Mouse (Mus musculus): Measurements from ENCODE around the gene Eif5a. TPM values are rescaled to one million over a fixed set of nuclear protein-coding genes. Genes with fewer than 3 reads are reported as not detected.

The Eif5a gene
- polyA plus RNA-seq, 1 experiment = 326 TPM

- no peak overlapping the region for H3K27ac ChIP-seq (ENCODE audit: insufficient read depth, low read depth, low read length)
- no peak for TF ChIP-seq CTCF (IDR thresholded peaks at IDR 0.05; ENCODE audit: low read depth, low read length)
Observed at GRCm38 (mm10) chr11:69867335-69867734, 54.4 kb downstream of the Eif5a start.

More at GRCm38 (mm10) chr11:69867335-69867734, 54.4 kb downstream of the Eif5a start:
- Histone ChIP-seq H3K4me3 (ENCODE audit: insufficient read depth, low read length) (no peak overlapping the region), H3K4me1 (ENCODE audit: control insufficient read depth, insufficient read depth, low read length) (no peaks in the 10 kb centered on the region)

Other genes starting within 250 kb of the Eif5a start
- 303 and 319 TPM in 2 replicates for gene Eif4a1, start 249.5 kb downstream of the Eif5a start, polyA plus RNA-seq (2012; ENCODE audit: insufficient read depth, insufficient read length, missing spikeins)
- 120 and 131 TPM in 2 replicates for gene Senp3, start 239.9 kb downstream of the Eif5a start, polyA plus RNA-seq (2012; ENCODE audit: insufficient read depth, insufficient read length, missing spikeins)
- 20.8 and 23.9 TPM in 2 replicates for gene Tnfsf13, start 236.2 kb downstream of the Eif5a start, polyA plus RNA-seq (2012; ENCODE audit: insufficient read depth, insufficient read length, missing spikeins)
- 97.6 and 101 TPM in 2 replicates for gene Tnfsf12, start 226.1 kb downstream of the Eif5a start, polyA plus RNA-seq (2012; ENCODE audit: insufficient read depth, insufficient read length, missing spikeins)
- 43.9 and 59.4 TPM in 2 replicates for gene Tnfsfm13, start 225.9 kb downstream of the Eif5a start, polyA plus RNA-seq (2012; ENCODE audit: insufficient read depth, insufficient read length, missing spikeins)
- gene Polr2a, start 163.3 kb downstream of the Eif5a start, polyA plus RNA-seq (2012; ENCODE audit: insufficient read depth, insufficient read length, missing spikeins) = 46.5 and 69.7 TPM in 2 replicates
- not detected in 2 replicates for gene Slc35g3, start 160.0 kb downstream of the Eif5a start, polyA plus RNA-seq (2012; ENCODE audit: insufficient read depth, insufficient read length, missing spikeins)
- gene Zbtb4, start 156.0 kb downstream of the Eif5a start, polyA plus RNA-seq (2012; ENCODE audit: insufficient read depth, insufficient read length, missing spikeins) = 28.8 and 38.2 TPM in 2 replicates
- 1.0 and 1.8 TPM in 2 replicates for gene Chrnb1, start 126.0 kb downstream of the Eif5a start, polyA plus RNA-seq (2012; ENCODE audit: insufficient read depth, insufficient read length, missing spikeins)
- gene Fgf11, start 120.1 kb downstream of the Eif5a start, polyA plus RNA-seq (2012; ENCODE audit: insufficient read depth, insufficient read length, missing spikeins) = 27.9 and 29.7 TPM in 2 replicates
- not detected in 2 replicates for gene Tmem102, start 116.3 kb downstream of the Eif5a start, polyA plus RNA-seq (2012; ENCODE audit: insufficient read depth, insufficient read length, missing spikeins)
- not detected in 2 replicates for gene Gm39566, start 106.7 kb downstream of the Eif5a start, polyA plus RNA-seq (2012; ENCODE audit: insufficient read depth, insufficient read length, missing spikeins)
- gene Spem2, start 103.5 kb downstream of the Eif5a start, polyA plus RNA-seq (2012; ENCODE audit: insufficient read depth, insufficient read length, missing spikeins) = not detected in 2 replicates
- gene Spem1, start 99.8 kb downstream of the Eif5a start, polyA plus RNA-seq (2012; ENCODE audit: insufficient read depth, insufficient read length, missing spikeins) = not detected in 2 replicates
- 9.9 and 10.9 TPM in 2 replicates for gene Nlgn2, start 84.2 kb downstream of the Eif5a start, polyA plus RNA-seq (2012; ENCODE audit: insufficient read depth, insufficient read length, missing spikeins)
- gene Tmem256, start 83.4 kb downstream of the Eif5a start, polyA plus RNA-seq (2012; ENCODE audit: insufficient read depth, insufficient read length, missing spikeins) = 253 and 279 TPM in 2 replicates
- 58.6 and 68.1 TPM in 2 replicates for gene Plscr3, start 75.6 kb downstream of the Eif5a start, polyA plus RNA-seq (2012; ENCODE audit: insufficient read depth, insufficient read length, missing spikeins)
- not detected in 2 replicates for gene Tnk1, start 63.2 kb downstream of the Eif5a start, polyA plus RNA-seq (2012; ENCODE audit: insufficient read depth, insufficient read length, missing spikeins)
- gene Tmem95, start 43.9 kb downstream of the Eif5a start, polyA plus RNA-seq (2012; ENCODE audit: insufficient read depth, insufficient read length, missing spikeins) = not detected in 2 replicates
- gene Kctd11, start 40.6 kb downstream of the Eif5a start, polyA plus RNA-seq (2012; ENCODE audit: insufficient read depth, insufficient read length, missing spikeins) = 6.3 and 7.1 TPM in 2 replicates
- 0.66 TPM in 1 of 2 replicates, not detected in the other for gene Acap1, start 26.4 kb downstream of the Eif5a start, polyA plus RNA-seq (2012; ENCODE audit: insufficient read depth, insufficient read length, missing spikeins)
- 1.4 TPM in 1 of 2 replicates, not detected in the other for gene 2810408A11Rik, start 21.0 kb downstream of the Eif5a start, polyA plus RNA-seq (2012; ENCODE audit: insufficient read depth, insufficient read length, missing spikeins)
- 15.8 and 16.9 TPM in 2 replicates for gene Neurl4, start 20.9 kb downstream of the Eif5a start, polyA plus RNA-seq (2012; ENCODE audit: insufficient read depth, insufficient read length, missing spikeins)
- 92.8 and 103 TPM in 2 replicates for gene Gps2, start 8.1 kb downstream of the Eif5a start, polyA plus RNA-seq (2012; ENCODE audit: insufficient read depth, insufficient read length, missing spikeins)
- not detected in 2 replicates for gene Ybx2, start 13.8 kb upstream of the Eif5a start, polyA plus RNA-seq (2012; ENCODE audit: insufficient read depth, insufficient read length, missing spikeins)
- not detected in 2 replicates for gene Slc2a4, start 26.2 kb upstream of the Eif5a start, polyA plus RNA-seq (2012; ENCODE audit: insufficient read depth, insufficient read length, missing spikeins)
- gene Cldn7, start 42.8 kb upstream of the Eif5a start, polyA plus RNA-seq (2012; ENCODE audit: insufficient read depth, insufficient read length, missing spikeins) = not detected in 2 replicates
- gene Ctdnep1, start 59.2 kb upstream of the Eif5a start, polyA plus RNA-seq (2012; ENCODE audit: insufficient read depth, insufficient read length, missing spikeins) = 176 and 194 TPM in 2 replicates
- 41.4 and 49.8 TPM in 2 replicates for gene Elp5, start 60.6 kb upstream of the Eif5a start, polyA plus RNA-seq (2012; ENCODE audit: insufficient read depth, insufficient read length, missing spikeins)
- 1,001 and 1,002 TPM in 2 replicates for gene Gabarap, start 69.2 kb upstream of the Eif5a start, polyA plus RNA-seq (2012; ENCODE audit: insufficient read depth, insufficient read length, missing spikeins)
- 77.6 and 78.1 TPM in 2 replicates for gene Phf23, start 73.8 kb upstream of the Eif5a start, polyA plus RNA-seq (2012; ENCODE audit: insufficient read depth, insufficient read length, missing spikeins)
- gene Dvl2, start 78.6 kb upstream of the Eif5a start, polyA plus RNA-seq (2012; ENCODE audit: insufficient read depth, insufficient read length, missing spikeins) = 20.4 and 25.8 TPM in 2 replicates
- gene Acadvl, start 93.5 kb upstream of the Eif5a start, polyA plus RNA-seq (2012; ENCODE audit: insufficient read depth, insufficient read length, missing spikeins) = 46.4 and 51.3 TPM in 2 replicates
- gene Dlg4, start 95.0 kb upstream of the Eif5a start, polyA plus RNA-seq (2012; ENCODE audit: insufficient read depth, insufficient read length, missing spikeins) = 31.1 and 34.0 TPM in 2 replicates
- not detected in 2 replicates for gene Asgr1, start 132.1 kb upstream of the Eif5a start, polyA plus RNA-seq (2012; ENCODE audit: insufficient read depth, insufficient read length, missing spikeins)
- 1.4 and 2.3 TPM in 2 replicates for gene Asgr2, start 170.7 kb upstream of the Eif5a start, polyA plus RNA-seq (2012; ENCODE audit: insufficient read depth, insufficient read length, missing spikeins)
- gene Mgl2, start 208.4 kb upstream of the Eif5a start, polyA plus RNA-seq (2012; ENCODE audit: insufficient read depth, insufficient read length, missing spikeins) = 7.7 and 7.8 TPM in 2 replicates
- 106 and 116 TPM in 2 replicates for gene Clec10a, start 234.2 kb upstream of the Eif5a start, polyA plus RNA-seq (2012; ENCODE audit: insufficient read depth, insufficient read length, missing spikeins)

All from bone marrow macrophage, adult 2 months (primary cell).